Mouse (Mus musculus) spleen, adult 2 months (tissue): ENCODE data around the gene Hsd17b6.

Experiments used
- CTCF ChIP-seq: fragments of 200-500 bp; IDR thresholded peaks from 2 replicates; pipeline ENCODE4 v1.5.1; 2011; ENCODE audit warnings: mild to moderate bottlenecking, inconsistent platforms; ENCODE audit not compliant: insufficient read depth, insufficient read length, insufficient replicate concordance; ENCODE audit errors: extremely low read depth
- POLR2A ChIP-seq: fragments of 200-500 bp; IDR thresholded peaks from 2 replicates; pipeline ENCODE4 v1.6.1; 2011; ENCODE audit warnings: low read depth, low read length, inconsistent platforms

DNA sequence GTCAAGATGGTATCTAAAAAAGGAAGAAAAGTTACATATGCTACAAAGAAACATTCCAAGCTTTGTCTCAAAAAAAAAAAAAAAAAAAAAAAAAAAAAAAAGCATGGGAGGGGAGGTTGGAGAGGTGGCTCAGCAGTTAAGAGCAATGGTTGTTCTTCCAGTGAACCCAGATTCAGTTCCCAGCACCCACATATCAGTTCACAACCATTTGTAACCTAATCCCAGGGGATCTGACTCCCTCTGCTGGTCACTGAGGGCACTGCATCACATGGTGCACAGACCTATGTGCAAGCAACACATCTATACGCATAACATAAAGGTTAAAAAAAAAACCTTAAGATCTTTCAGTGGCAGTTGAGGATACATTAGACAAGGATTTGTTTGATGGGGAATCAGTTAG, 9.2 kb downstream of the Hsd17b6 start:
- TF ChIP-seq CTCF (no peak), POLR2A (no peak)
